Mouse (Mus musculus): ENCODE data around the gene Bcl11a. TPM values are rescaled to one million over a fixed set of nuclear protein-coding genes. Genes with fewer than 3 reads are reported as not detected.

Gene Bcl11a
- total RNA-seq, 2 experiments from 2014 or later = 0.05 TPM; not detected in 1

DNA sequence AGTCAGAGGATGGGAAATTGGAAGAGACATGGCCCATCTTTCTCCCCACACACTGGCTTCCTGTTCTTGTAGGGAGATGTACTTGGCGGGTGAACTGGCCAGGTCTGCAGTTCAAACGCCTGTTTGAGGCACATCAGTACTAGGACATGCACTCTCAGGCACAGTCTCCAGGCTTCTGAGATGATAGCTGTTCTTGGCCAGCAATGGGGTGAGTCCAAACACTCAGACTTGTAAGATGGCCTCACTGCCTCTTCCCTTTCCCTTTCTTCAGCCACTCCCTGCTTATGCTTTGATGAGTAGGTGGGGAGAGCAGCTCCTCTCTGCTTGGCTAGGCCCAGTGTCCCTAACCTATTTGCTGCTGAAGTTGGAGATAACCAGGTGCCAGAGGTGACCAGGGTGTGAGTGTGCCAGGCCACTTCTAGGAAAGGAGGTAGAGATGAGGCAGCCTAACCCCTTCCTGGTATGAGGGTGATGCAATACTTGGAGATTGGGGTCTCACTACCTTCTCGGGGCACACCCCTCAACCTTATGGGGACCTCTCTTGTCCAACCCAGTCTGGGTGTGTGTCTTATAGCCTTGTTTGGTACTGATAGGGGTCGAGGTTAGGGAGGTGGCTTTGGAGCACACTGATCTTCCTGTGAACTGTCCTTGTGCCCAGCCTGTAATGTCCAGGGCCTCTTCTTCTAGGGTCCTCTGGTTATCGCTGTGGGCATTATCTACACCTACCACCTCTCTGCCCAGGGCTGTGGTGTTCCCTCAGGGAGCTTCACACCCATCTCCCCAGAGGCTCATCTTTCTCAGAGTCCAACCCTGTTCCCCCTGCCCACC, 51.7 kb downstream of the Bcl11a start:
- no peak for DNase-seq (ENCODE audit: low spot score)

DNA sequence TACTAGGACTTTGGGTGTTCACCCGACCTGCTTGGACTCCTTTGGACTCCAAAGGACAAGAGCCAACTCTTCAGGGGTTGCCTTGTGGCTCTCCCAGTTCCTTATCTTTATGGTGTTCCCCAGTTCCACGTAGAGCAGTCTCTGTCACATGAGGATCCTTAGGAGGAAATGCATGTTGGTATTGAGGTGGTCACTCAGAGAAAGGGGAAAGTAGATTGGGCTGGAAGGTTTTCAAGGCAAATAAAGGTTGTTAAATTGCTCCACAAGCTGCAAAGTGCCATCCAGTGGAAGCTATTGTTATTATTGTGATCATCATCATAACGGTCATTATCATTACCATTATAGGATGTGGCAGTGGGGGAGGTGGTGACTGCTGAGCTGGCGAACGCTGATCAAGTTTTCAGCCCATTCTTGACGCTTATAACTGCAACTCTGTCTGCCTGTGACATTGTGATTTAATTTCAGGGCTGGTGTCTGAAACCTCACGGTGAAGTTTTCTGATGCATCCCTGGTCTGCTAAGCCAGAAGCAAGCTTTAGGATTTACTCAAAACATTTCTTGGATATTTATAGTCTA, 52.4 kb downstream of the Bcl11a start:
- DNase-seq (ENCODE audit: low spot score) = no peak

DNA sequence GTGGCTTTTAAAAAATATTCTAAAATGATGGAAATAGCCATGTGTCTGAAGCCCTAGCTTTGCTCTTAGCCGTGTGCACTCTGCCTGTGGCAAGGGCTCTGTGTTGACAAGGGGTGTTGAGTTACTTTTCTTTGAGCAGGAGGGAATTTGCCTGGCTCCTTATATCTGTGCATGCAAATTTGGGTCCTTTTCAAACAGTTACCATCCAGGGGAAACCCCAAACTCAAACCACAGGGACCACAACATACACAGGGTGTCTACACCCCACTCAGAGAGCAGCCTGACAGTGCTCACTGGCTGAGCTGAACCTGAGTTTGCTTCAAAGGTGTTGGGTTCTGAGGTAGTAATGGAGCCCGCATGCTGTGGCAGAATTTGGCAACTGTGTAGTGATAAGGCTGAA, 54.0 kb downstream of the Bcl11a start:
- DNase-seq (ENCODE audit: low spot score) = no peak

DNA sequence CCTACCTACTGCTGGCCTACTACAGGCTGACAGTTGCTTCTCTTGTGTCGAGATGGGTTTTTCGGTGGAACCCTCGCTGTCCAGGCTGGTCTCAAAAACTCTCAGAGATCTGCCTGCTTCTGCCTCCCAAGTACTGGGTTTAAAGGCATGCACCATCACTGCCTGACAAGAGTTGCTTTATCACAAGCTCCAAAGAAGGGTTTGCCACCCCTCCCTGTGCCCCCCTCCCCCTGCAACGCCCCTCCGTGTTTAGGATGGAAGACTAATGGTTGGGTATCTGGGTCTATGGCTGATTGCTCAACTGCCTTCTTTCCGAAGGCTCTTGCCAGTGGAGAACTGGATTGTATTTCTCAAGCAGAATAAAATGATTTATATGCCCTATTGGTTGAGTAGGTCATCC, 54.5 kb downstream of the Bcl11a start:
- no peak for DNase-seq (ENCODE audit: low spot score)

DNA sequence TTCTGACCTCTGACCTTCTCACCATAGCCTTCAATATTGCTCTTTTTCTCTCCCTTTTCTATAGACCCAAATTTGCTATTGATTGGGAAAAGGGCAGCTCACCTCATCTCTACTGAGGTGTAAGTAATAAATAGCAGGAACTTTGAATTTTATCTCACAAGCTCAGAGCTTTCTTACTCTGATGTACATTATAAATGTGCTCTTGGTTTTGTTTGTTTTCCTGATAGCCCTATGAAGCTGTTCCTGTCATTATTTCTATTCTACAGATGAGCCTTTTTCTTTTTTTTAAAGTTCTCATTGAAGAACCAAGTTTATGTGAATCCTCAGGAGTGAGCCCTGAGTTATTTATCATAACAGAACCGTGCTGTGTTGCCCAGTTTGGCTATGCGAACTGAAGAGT, 55.0 kb downstream of the Bcl11a start:
- DNase-seq (ENCODE audit: low spot score) = no peak

DNA sequence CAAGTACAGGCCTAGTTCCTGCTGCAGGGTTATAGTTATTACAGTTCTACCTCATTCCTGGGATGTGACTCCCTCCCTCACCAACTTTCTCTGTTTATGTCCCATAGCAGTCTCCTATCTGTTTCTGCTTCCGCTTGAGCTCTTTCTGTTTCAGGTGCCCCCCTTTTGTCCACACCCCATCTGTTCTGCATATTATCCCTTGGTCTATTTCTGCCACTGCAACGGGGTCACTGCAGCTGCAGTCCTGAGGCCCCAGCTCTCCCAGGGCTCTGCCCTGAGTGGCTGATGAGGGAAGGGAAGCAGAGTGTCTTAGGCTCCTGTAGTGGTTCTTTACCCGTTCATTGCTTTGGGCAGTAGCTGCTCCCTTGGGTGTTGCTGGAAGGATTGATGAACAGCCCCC, 55.6 kb downstream of the Bcl11a start:
- no peak for DNase-seq (ENCODE audit: low spot score)

DNA sequence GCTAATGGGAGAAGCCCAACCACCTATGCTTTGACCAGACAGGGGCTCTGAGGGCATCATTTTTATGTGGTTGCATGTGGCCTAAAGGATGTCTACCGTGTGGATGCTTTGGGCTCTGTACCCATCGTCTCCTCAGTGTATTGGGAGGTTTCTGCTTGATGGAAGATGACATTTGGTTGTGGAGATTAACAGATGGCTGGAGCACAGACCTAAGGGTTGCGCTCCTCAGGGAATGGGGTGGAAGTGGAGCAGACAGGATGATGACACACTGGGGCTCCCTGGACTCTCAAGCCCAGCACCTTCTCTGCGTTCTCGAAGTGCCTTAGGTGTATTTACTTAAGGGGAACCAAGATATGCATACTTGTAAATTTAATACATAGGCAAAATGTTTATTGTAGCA, 56.1 kb downstream of the Bcl11a start:
- no peak for DNase-seq (ENCODE audit: low spot score)

DNA sequence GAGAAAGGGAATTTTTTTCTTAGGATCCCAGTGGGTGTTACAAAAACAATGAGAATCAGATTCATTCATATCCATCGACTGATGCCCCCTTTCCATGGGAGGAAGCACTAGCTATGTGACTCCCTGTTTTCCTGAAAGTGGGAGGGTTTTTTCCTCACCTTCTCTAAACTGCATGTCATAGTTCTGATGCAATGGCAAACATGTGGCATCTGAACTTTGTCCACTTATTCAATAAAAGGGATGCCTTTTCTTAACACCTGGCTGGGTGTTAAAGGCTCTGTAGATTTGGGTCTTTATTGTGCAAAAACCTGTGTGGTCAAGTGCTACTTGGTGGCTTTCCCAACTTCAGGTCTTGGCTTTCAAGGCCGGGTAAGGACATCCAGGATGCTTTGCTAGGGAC, 57.4 kb downstream of the Bcl11a start:
- DNase-seq (ENCODE audit: low spot score) = no peak

DNA sequence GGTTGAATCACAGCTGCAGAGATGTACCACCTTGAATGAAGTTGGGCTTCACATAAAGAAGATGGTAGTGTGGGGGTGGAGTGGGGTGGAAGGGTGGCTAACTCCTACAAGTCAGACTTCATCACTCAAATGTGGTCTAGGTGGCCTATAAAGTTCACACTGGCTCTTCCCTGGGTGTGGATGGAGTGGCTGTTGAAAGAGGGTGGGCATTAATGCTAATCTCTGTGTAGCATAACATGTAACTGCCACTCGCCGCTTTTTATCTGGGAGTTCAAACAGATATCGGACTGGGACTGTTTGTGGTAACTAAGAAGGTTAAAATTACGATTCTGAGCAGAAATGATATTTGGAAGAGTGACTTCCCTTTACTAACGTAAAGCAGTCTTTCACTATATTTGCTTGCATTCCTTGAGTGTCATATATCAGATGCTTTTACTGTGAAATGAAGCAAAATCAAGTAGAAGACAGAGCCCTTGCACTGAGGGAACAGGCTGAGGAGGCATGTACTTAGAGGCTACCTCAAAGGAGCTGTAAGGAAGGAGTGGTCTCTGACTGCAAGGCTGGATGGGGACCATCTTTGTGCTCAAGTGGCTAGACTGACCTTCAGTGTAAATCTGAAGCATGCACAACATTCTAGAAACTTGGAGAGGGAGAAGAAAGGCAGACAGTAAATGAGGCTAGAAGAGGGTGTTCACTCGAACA, 58.4 kb downstream of the Bcl11a start:
- no peak for DNase-seq (ENCODE audit: low spot score)

DNA sequence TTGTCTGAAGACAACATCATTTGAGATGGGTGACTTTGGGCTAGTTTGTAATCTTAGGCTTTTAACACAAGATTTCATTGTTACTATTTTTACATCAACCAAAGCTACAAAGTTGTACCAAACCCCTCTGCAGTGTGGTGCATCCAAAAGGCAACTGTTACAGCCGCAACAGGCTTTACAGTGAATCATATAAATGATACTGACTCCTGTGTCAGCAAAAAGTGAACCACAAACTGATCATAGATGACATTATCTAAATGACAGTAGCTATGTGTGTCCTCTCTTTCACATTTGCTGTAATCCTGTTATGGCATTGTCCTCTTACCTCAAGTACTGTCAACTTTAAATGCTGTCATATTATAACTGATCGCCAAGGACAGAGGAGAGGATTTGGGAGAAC, 60.0 kb downstream of the Bcl11a start:
- DNase-seq (ENCODE audit: low spot score) = no peak

DNA sequence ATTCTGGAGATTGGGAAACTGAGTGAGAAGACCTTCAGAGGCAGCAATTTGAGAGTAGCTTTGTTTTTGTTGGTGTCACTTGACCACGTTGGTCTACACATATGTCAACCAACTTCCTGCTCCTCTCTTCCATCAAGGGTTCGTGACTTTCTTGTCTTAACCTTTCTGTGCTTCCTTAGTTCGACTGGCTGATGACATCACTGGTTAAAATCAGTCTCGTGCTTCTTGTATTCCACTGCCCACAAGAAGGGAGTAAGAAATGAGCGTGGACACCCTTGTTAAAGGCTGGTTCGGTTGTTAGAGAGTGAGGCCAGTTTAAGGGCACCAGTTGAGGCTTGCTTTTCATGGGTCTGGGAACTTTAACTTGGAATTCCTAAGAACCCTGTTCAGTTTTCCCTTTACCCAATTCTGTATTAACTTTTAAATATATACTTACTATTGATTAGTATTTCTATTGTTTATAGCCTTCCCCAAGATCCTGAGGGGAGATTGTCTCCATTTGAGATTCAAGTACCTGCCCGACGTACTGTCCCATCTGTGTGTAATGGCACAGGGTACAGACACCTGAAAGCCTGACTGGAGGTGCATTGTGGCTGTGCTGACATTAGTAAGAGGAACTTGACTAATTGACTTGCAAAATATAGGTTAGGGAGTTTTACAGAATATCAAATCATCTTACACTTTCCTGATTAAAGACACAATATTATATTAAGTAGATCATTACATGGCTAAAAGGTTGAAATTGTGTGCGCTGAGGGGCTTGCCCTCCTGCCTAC, 60.9 kb downstream of the Bcl11a start:
- DNase-seq (ENCODE audit: low spot score) = no peak

DNA sequence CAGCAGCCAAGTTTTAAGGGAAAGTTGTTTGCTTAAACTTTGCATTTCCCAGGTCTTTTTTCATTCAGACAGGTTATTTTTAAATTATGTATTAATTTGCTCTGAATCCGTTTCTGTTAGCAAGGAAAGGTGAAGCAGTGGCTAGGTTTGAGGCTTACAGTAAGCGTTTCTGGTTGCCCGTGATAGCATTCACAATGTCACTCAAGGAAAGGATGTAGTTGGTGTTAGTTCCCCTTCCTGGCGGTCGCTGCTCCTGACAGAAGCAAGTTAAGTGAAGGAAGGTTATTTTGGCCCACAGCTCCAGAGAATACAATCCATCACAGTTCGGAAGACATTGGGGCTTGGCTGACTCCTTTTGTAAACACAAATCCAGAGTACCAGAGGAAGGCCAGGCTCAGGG, 61.6 kb downstream of the Bcl11a start:
- no peak for DNase-seq (ENCODE audit: low spot score)

DNA sequence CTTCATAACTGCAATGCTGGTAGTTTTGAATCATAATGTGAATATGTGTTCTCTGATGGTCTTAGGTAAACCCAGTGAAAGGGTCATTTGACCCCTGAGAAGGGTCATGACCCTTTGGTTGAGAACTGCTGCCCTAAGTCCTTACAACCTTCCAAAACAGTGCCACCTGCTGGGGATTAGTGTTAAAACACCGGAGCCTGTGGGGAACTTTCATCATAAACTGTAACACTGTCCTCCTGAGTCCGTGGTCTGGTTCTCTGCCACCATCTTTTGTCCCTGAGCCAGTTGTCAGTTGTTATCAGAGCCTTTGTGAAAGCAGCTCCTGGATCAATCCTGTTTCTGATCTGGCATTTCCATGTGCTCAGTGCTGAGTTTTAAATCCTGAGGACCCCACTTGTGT, 62.1 kb downstream of the Bcl11a start:
- no peak for DNase-seq (ENCODE audit: low spot score)

DNA sequence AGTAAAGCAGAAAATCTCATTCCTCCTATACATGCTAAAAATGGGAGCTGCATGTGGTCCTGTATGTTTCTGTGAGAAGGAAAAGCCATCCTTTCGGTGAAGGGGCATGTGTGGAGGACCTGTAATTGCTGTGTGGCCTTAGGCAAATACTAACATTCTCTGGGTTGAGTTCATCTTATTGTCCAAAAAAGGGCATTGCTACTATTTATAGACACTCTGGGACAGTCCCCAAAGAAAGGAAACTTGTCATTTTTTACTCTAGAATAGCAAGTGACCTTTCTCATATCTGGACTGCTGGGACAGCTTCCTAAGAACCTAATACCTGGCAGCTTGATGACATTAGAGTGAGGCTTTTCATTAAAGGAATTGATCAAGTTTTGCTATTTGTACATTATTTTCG, 63.1 kb downstream of the Bcl11a start:
- DNase-seq (ENCODE audit: low spot score) = no peak

DNA sequence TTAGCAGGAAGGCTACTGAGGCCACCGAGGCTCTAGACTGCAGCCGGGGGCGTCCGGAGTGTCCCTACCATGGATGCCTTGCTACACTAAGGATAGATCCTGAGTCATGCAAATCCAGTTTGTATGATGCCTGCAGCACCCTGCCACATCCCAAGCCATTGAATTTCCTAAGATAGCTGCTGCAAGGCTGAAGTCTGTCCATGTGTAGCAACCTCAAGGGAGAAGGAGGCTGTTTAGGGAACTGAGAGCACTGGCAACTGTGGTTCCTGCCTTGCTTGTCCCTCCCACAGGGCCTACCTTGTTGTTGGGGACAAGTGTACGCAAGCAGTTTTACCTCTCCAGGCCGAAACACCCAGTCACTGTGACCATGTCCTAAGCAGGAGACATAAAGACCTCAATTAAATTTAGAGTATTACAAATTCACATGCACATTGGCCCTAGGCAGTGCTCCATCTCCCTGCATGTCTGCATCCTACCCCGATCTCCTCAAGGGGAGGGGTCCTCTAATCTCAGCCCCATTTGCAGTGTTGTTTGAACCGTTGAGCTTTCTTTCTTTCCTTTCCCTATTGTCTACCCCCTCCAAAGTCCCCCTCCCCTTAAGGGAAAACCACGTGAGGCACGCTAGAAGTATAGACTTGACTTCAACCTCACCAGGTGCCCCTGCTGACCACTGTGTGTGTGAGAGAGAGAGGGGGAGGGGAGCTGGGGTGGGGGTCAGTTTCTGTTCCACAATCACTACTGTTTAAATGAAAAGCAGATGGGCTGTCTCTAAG, 63.8 kb downstream of the Bcl11a start:
- no peak for DNase-seq (ENCODE audit: low spot score)

DNA sequence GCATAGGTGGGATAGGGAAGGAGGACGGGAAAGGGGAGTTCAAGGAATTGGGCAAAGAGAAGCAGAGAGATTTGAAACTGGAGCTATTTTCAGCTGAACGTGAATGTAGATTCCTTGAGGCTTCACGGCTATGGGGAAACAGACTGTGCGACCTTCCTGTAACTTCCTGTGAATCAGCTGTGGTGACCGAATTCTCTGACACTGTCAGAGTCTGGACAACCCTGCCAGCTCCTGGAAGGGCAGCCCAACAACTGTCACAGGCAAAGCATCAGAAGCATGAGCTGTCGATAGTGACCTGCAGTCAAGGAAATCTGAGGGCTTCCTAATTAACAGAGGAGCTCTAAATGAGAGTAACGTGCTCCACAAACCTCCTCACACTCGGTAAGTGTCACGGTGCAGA, 64.5 kb downstream of the Bcl11a start:
- no peak for DNase-seq (ENCODE audit: low spot score)

DNA sequence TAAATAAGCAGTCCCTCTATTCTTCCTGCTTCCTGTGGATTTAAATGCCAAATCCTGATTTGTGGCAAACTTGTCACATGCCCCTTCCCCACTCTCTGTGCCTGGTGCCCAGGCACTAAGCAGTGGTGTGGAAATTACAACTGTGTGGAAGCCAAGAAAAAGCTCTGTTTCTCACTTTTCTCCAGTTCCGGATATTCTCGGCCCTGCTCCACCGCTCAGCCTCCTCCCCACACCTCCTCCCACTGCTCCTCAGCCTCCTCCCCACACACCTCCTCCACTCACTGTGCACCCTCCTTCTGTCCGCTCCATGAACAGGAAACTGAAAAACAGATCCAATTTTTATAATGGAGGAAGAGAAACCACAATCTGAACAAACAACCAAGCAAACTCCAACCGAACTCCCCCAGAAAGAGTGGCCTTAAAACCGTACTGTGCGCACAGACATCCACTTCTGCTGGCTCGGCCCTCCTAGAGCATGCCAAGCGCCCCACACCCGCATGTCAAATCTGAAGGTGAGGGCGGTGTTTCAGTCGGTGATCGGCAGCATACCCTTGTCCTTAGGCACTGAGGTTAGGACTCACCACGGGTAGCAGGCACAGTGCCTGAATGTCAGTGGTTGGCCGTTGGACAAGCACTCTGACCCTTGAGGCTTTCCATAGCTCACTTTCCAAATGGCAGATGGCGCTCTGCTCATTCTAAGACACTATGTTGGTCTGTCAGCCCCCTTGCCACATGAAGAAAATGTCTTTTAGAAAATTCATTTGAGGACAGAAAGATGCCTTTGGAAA, 66.5 kb downstream of the Bcl11a start:
- DNase-seq (ENCODE audit: low spot score) = no peak

DNA sequence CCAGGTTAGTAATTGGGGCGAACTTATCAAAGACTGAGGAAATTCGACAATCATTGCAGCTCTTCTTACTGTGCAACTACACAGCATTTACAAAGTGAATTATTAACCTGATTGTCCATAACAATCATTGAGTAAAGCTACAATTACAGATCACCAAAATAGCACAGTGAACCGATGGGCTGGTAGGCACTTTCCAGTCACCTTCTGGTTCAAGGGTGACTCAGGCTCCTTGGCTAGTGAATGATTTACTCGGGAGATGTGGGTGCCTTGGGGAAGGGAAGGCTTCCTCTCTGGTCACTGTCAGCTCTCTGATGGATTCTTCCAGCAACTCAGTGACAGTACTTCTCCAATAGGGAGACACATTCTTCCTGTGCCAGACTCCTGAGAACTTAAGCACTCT, 68.2 kb downstream of the Bcl11a start:
- no peak for DNase-seq (ENCODE audit: low spot score)

DNA sequence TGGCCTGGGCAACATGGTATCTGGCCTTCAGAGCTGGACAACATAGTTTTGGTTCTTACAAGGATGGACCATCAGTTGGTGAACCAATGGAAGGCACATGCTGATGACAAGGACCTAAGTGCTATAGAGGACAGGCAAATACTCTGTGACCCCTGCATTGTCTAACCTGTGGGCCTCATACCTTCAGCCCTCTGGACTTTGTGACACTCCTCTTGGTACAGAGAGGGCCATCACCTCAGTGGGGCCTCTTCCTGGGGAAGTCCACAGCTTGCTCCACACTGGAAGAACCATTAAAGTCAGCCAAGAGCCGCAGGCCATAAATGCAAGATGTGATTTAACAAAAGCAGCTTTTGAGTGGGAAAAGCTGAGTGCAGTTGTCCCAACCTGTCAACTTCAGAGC, 68.6 kb downstream of the Bcl11a start:
- no peak for DNase-seq (ENCODE audit: low spot score)

DNA sequence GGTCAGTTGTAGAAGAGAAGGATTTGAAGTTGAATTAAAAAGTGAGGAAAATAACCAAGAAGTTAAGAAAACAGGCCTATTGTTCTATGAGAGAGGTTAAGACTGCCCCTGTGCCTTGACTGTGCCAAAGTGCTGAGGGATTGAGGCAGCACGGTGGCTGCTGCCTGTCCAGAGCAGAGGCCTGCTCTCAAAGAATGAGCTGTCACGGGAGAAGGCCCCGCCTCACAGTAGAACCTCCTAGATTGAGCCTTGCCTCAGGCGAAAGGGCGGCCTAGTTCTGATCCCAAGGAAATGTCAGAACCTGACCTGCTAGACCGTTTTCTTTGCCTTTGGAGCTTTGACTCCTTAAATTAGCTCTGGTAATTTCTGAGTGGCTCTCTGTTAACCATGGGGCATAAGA, 69.8 kb downstream of the Bcl11a start:
- no peak for DNase-seq (ENCODE audit: low spot score)

Data from gastrocnemius, adult 18-20 months (tissue).